Mouse (Mus musculus): ENCODE data around the gene Ccdc180. TPM values are rescaled to one million over a fixed set of nuclear protein-coding genes. Genes with fewer than 3 reads are reported as not detected.

Ccdc180 gene
- polyA plus RNA-seq, 2 experiments: 0.01 to 0.08 TPM

DNA sequence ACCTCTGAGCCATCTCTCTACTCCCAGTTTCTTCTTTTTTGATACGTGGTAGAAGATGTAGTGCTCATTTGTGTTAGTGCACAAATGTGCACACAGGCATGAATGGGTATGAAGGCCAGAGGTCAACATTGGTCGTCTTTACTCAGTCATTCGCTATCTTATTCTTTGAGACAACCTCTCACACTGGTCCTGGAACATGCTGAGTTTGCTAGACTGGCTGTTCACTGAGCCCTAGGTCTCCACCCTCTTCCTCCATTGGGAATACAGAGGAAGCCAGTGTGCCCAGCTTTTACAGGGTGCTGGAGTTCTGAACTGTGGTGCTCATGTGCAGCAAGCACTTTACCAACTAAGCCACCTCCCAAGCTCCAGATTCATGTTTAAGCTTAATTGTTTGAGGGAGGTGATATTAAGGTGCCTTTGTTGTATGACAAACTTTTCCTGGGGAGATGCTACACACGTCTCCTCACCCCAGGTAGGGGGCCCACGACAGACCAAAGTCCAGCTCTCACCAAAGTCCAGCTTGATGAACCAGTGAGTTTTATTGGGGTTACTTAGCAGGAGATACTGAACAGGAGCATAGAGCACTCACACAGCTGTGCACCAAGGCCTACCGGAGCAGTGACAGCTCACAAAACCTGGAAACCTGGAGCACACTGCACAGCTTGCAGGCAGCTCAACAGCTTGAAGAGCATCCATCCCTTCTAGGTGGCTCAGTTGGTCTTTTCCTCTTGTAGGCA is 87.0 kb downstream of the Ccdc180 start:
- no peak overlapping the region for H3K4me3 ChIP-seq (ENCODE audit: insufficient read depth in 1 of 2, low read depth in 2 of 2, low read length in 2 of 2)
- DNase-seq (ENCODE audit: low read depth in 3 of 3, low spot score in 3 of 3) (no peak), ATAC-seq (ENCODE audit: insufficient read depth) (no peak)
- no peaks in the 10 kb centered on the region for H3K36me3 ChIP-seq (replicated peaks; ENCODE audit: control insufficient read depth, insufficient read depth, low read depth)
- H3K4me2 ChIP-seq (ENCODE audit: low read depth): no peak overlapping the region
- no peaks in the 10 kb centered on the region for H3K9me3 ChIP-seq (ENCODE audit: control insufficient read depth, low read length)
- no peak for TF ChIP-seq EP300 (IDR thresholded peaks at IDR 0.05; ENCODE audit: low read depth)
- no peak for TF ChIP-seq CTCF (IDR thresholded peaks at IDR 0.05; ENCODE audit: low read depth)
- WGBS (ENCODE audit: insufficient replicate concordance): 59% methylated on average over 6 of the region's 6 CpGs
- H3K27ac ChIP-seq: no peak overlapping the region
- peaks cover 2 to 6% of the 10 kb centered on the region in 2 experiments; a peak in 2 of 4 replicates for H3K4me1 ChIP-seq (replicated peaks; ENCODE audit: control insufficient read depth in 2 of 2, insufficient read depth in 2 of 2, low read length in 1 of 2)
- H3K27me3 ChIP-seq (ENCODE audit: control insufficient read depth, insufficient read depth, low read length): peaks cover 9% of the 10 kb centered on the region
- H3K9ac ChIP-seq (replicated peaks): no peak overlapping the region

DNA sequence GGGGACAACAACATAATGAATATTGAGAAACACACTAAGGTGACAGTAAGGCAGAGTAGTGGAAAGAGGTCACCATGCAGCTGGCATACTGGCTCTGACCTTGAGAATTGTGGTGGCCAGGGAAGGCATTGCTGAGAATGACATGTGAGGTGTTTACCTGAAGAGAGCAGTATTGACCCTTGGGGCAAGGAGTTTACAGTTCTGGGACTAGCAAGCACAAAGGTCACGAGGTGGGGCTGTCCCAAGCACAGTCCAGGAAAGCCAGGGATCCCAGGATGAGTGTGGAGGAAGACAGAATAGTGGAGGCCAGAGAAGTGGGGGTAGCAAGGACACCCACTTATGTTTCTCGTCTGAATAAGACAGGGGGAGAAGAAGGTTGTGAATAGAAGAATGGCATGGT is 89.8 kb downstream of the Ccdc180 start:
- H3K27ac ChIP-seq: no peak overlapping the region
- no peaks in the 10 kb centered on the region for H3K9me3 ChIP-seq (ENCODE audit: control insufficient read depth, low read length)
- ATAC-seq (ENCODE audit: insufficient read depth): no peak
- H3K4me3 ChIP-seq (ENCODE audit: insufficient read depth in 1 of 2, low read depth in 2 of 2, low read length in 2 of 2): no peak overlapping the region
- H3K27me3 ChIP-seq (ENCODE audit: control insufficient read depth, insufficient read depth, low read length): no peaks in the 10 kb centered on the region
- H3K36me3 ChIP-seq (replicated peaks; ENCODE audit: control insufficient read depth, insufficient read depth, low read depth): no peaks in the 10 kb centered on the region
- H3K9ac ChIP-seq (replicated peaks): no peak overlapping the region
- peaks cover 0 to 2% of the 10 kb centered on the region in 2 experiments; a peak in 1 of 4 replicates for H3K4me1 ChIP-seq (replicated peaks; ENCODE audit: control insufficient read depth in 2 of 2, insufficient read depth in 2 of 2, low read length in 1 of 2)
- no peak for DNase-seq (ENCODE audit: low read depth in 3 of 3, low spot score in 3 of 3)
- no peak for TF ChIP-seq EP300 (IDR thresholded peaks at IDR 0.05; ENCODE audit: low read depth)
- no peak for TF ChIP-seq CTCF (IDR thresholded peaks at IDR 0.05; ENCODE audit: low read depth)
- WGBS (ENCODE audit: insufficient replicate concordance): 31% methylated on average over 2 of the region's 2 CpGs
- H3K4me2 ChIP-seq (ENCODE audit: low read depth): no peak overlapping the region

DNA sequence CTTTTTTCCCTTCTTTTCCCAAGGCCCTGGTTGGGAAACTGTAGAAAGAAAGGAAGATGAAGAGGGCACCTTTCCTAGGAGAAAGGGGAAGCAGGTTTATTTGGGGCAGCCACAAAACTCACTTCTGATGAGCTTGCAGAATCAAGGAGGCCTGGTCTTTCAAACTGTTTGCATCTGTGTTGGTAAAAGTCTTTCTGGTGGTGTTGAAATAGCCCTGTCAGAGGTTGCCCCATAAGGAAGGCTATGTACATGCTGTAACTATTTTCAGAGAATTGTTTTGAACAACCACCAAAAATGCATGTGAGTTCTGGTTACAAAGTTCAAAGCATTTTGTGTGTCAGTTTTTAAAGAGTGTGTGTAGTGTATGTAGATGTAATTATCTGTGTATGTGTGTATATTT is 91.0 kb downstream of the Ccdc180 start:
- Histone ChIP-seq H3K4me3 (ENCODE audit: insufficient read depth in 1 of 2, low read depth in 2 of 2, low read length in 2 of 2) (no peak overlapping the region), H3K9ac (replicated peaks) (no peak overlapping the region), H3K4me1 (replicated peaks; ENCODE audit: control insufficient read depth in 2 of 2, insufficient read depth in 2 of 2, low read length in 1 of 2) (peaks cover 0 to 2% of the 10 kb centered on the region in 2 experiments; a peak in 1 of 4 replicates), H3K36me3 (replicated peaks; ENCODE audit: control insufficient read depth, insufficient read depth, low read depth) (no peaks in the 10 kb centered on the region), H3K9me3 (ENCODE audit: control insufficient read depth, low read length) (no peaks in the 10 kb centered on the region), H3K27ac (no peak overlapping the region), H3K27me3 (ENCODE audit: control insufficient read depth, insufficient read depth, low read length) (no peaks in the 10 kb centered on the region), H3K4me2 (ENCODE audit: low read depth) (no peak overlapping the region)
- DNase-seq (ENCODE audit: low read depth in 3 of 3, low spot score in 3 of 3) (no peak), ATAC-seq (ENCODE audit: insufficient read depth) (no peak)
- TF ChIP-seq CTCF (IDR thresholded peaks at IDR 0.05; ENCODE audit: low read depth) (no peak), EP300 (IDR thresholded peaks at IDR 0.05; ENCODE audit: low read depth) (no peak)

DNA sequence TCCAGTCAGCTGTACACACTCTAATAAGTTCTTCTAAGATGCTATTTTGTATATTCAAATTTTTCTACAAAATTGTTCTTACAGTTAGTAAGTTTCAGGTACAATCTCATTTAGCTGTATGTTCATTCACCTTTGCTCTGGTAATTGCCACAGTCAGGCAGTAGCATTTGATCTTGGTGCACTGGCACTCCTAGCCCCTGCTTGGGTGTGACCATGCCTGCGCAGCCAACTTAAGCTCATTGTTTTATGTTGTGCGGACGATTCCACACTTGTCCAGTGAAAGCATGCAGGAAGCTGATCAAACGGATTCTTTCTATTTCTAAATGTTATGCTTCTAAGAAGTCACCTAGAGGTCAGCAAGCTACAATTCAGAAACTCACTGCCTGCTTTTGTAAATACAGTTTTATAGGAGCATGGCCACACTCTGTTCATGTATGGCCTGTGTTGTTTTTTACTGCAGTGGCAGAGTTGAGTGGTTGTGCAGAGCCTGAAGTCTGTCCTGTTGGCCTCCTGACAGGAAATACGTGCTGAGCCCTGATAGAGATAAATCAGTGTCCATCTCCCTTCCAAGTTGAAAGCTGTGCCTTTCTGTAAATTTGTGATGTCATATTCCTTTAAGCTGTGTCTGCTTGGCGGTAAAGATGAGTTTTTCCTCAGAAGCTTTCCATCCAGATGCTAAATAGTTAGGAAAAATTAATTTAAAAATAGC is 100.5 kb downstream of the Ccdc180 start:
- no peaks in the 10 kb centered on the region for H3K36me3 ChIP-seq (replicated peaks; ENCODE audit: control insufficient read depth, insufficient read depth, low read depth)
- ATAC-seq (ENCODE audit: insufficient read depth) (no peak), DNase-seq (ENCODE audit: low read depth in 3 of 3, low spot score in 3 of 3) (no peak)
- TF ChIP-seq EP300 (IDR thresholded peaks at IDR 0.05; ENCODE audit: low read depth): no peak
- no peak for TF ChIP-seq CTCF (IDR thresholded peaks at IDR 0.05; ENCODE audit: low read depth)
- H3K27me3 ChIP-seq (ENCODE audit: control insufficient read depth, insufficient read depth, low read length): no peaks in the 10 kb centered on the region
- 41% methylated on average over 6 of the region's 6 CpGs for WGBS (ENCODE audit: insufficient replicate concordance)
- H3K4me3 ChIP-seq (ENCODE audit: insufficient read depth in 1 of 2, low read depth in 2 of 2, low read length in 2 of 2): no peak overlapping the region
- no peak overlapping the region for H3K4me2 ChIP-seq (ENCODE audit: low read depth)
- H3K27ac ChIP-seq: no peak overlapping the region
- no peaks in the 10 kb centered on the region for H3K9me3 ChIP-seq (ENCODE audit: control insufficient read depth, low read length)
- no peak overlapping the region for H3K9ac ChIP-seq (replicated peaks)
- H3K4me1 ChIP-seq (replicated peaks; ENCODE audit: control insufficient read depth in 2 of 2, insufficient read depth in 2 of 2, low read length in 1 of 2): no peaks in the 10 kb centered on the region

DNA sequence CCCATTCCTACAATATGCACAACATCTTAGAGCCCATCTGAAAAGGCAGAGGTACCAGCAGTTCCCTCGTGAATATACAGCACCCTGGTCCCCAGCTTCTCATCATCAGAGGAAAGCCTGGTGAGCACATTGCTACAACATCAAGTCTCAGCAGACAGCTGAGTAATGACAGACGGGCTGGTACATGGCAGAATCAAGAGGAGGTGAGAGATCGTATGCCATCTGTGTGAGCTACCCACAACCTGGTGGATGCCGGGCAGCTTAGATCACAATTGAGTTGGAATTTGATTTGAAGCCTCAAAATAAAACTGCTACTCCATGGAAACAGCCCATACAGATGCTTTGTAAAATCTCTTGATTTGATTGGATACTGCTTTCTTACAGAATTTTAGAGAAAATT is 108.4 kb downstream of the Ccdc180 start:
- 69% methylated on average over 4 of the region's 4 CpGs for WGBS (ENCODE audit: insufficient replicate concordance)
- Histone ChIP-seq H3K9ac (replicated peaks) (no peak overlapping the region), H3K27ac (no peak overlapping the region), H3K9me3 (ENCODE audit: control insufficient read depth, low read length) (no peaks in the 10 kb centered on the region), H3K4me3 (ENCODE audit: insufficient read depth in 1 of 2, low read depth in 2 of 2, low read length in 2 of 2) (no peak overlapping the region), H3K27me3 (ENCODE audit: control insufficient read depth, insufficient read depth, low read length) (no peaks in the 10 kb centered on the region), H3K36me3 (replicated peaks; ENCODE audit: control insufficient read depth, insufficient read depth, low read depth) (no peaks in the 10 kb centered on the region), H3K4me2 (ENCODE audit: low read depth) (no peak overlapping the region), H3K4me1 (replicated peaks; ENCODE audit: control insufficient read depth in 2 of 2, insufficient read depth in 2 of 2, low read length in 1 of 2) (no peaks in the 10 kb centered on the region)
- ATAC-seq (ENCODE audit: insufficient read depth): no peak
- no peak for DNase-seq (ENCODE audit: low read depth in 3 of 3, low spot score in 3 of 3)
- no peak for TF ChIP-seq CTCF (IDR thresholded peaks at IDR 0.05; ENCODE audit: low read depth)
- no peak for TF ChIP-seq EP300 (IDR thresholded peaks at IDR 0.05; ENCODE audit: low read depth)

Other genes starting within 250 kb of the Ccdc180 start
- gene Aldh1b1, start 91.3 kb upstream of the Ccdc180 start, polyA plus RNA-seq (2012; rRNA removed): 26.8 and 30.5 TPM in 2 replicates
- 23.4 and 28.3 TPM in 2 replicates for gene Aldh1b1, start 91.3 kb upstream of the Ccdc180 start, polyA plus RNA-seq (2014; fragmentation: Nextera tagmentation; extraction: Ambion mirVana)
- gene Igfbpl1, start 63.4 kb upstream of the Ccdc180 start, polyA plus RNA-seq (2012; rRNA removed): 0.03 and 0.69 TPM in 2 replicates
- not detected in 2 replicates for gene Igfbpl1, start 63.4 kb upstream of the Ccdc180 start, polyA plus RNA-seq (2014; fragmentation: Nextera tagmentation; extraction: Ambion mirVana)
- 3.9 and 4.6 TPM in 2 replicates for gene Stra6l, start 41.6 kb upstream of the Ccdc180 start, polyA plus RNA-seq (2012; rRNA removed)
- gene Stra6l, start 41.6 kb upstream of the Ccdc180 start, polyA plus RNA-seq (2014; fragmentation: Nextera tagmentation; extraction: Ambion mirVana): 4.4 and 4.6 TPM in 2 replicates
- 3.1 and 5.0 TPM in 2 replicates for gene Tdrd7, start 75.0 kb downstream of the Ccdc180 start, polyA plus RNA-seq (2012; rRNA removed)
- gene Tdrd7, start 75.0 kb downstream of the Ccdc180 start, polyA plus RNA-seq (2014; fragmentation: Nextera tagmentation; extraction: Ambion mirVana): 7.6 and 7.9 TPM in 2 replicates
- 20.8 and 32.2 TPM in 2 replicates for gene Tmod1, start 148.6 kb downstream of the Ccdc180 start, polyA plus RNA-seq (2012; rRNA removed)
- 41.7 and 44.8 TPM in 2 replicates for gene Tmod1, start 148.6 kb downstream of the Ccdc180 start, polyA plus RNA-seq (2014; fragmentation: Nextera tagmentation; extraction: Ambion mirVana)
- 20.1 and 36.1 TPM in 2 replicates for gene Ncbp1, start 248.3 kb downstream of the Ccdc180 start, polyA plus RNA-seq (2012; rRNA removed)
- 40.9 and 47.0 TPM in 2 replicates for gene Ncbp1, start 248.3 kb downstream of the Ccdc180 start, polyA plus RNA-seq (2014; fragmentation: Nextera tagmentation; extraction: Ambion mirVana)
- 4.3 and 6.0 TPM in 2 replicates for gene Tstd2, start 248.4 kb downstream of the Ccdc180 start, polyA plus RNA-seq (2012; rRNA removed)
- gene Tstd2, start 248.4 kb downstream of the Ccdc180 start, polyA plus RNA-seq (2014; fragmentation: Nextera tagmentation; extraction: Ambion mirVana): 3.8 and 5.0 TPM in 2 replicates

All from liver, embryonic 14.5 days (tissue).